Mouse (Mus musculus): ENCODE measurements around the gene Htra2. TPM values are rescaled to one million over a fixed set of nuclear protein-coding genes. Genes with fewer than 3 reads are reported as not detected.

Gene Htra2
- total RNA-seq, 2 experiments from 2014 or later, result 14.1 to 21.5 TPM

- intact Hi-C loops (cut with DNase I), result no loop called here
- no peak for TF ChIP-seq CTCF (IDR thresholded peaks at IDR 0.05)
- no peak for DNase-seq
- Histone ChIP-seq H3K4me3 (no peak overlapping the region), H3K27ac (no peak overlapping the region)
Observed at GRCm38 (mm10) chr6:83008659-83009058, 46.4 kb downstream of the Htra2 start.

GRCm38 (mm10) chr6:83006114-83006513, 49.0 kb downstream of the Htra2 start:
- Histone ChIP-seq H3K27ac (peak overlapping the region; percentile 48), H3K4me3 (no peak overlapping the region)
- intact Hi-C loops (cut with DNase I), result no loop called here
- DNase-seq, result no peak
- no peak for TF ChIP-seq CTCF (IDR thresholded peaks at IDR 0.05)

GRCm38 (mm10) chr6:83005444-83006011, 49.5 kb downstream of the Htra2 start:
- intact Hi-C loops (cut with DNase I), result no loop called here
- peak overlapping the region; percentile 48 for H3K27ac ChIP-seq

GRCm38 (mm10) chr6:83004872-83005271, 50.2 kb downstream of the Htra2 start:
- Histone ChIP-seq H3K27ac (peak overlapping the region; percentile 48), H3K4me3 (no peak overlapping the region; the same call in 1 of the 2 replicates)
- no peak for DNase-seq
- intact Hi-C loops (cut with DNase I), result no loop called here
- TF ChIP-seq CTCF (IDR thresholded peaks at IDR 0.05), result no peak

More at GRCm38 (mm10) chr6:83005444-83006011, 49.5 kb downstream of the Htra2 start:
- no peak for TF ChIP-seq CTCF (IDR thresholded peaks at IDR 0.05)
- no peak for DNase-seq
- H3K4me3 ChIP-seq, result no peak overlapping the region

- intact Hi-C loops (cut with DNase I), result no loop called here
- TF ChIP-seq CTCF (IDR thresholded peaks at IDR 0.05), result no peak
- no peak for DNase-seq
- Histone ChIP-seq H3K27ac (peak overlapping the region; percentile 48), H3K4me3 (no peak overlapping the region; the same call in 1 of the 2 replicates)
Observed at GRCm38 (mm10) chr6:83004309-83004708, 50.8 kb downstream of the Htra2 start.

GRCm38 (mm10) chr6:83003850-83004249, 51.2 kb downstream of the Htra2 start:
- Histone ChIP-seq H3K4me3 (no peak overlapping the region), H3K27ac (0 out of 2 replicates have a peak overlapping the region, but pooled peaks have one; percentile 48)
- no peak for DNase-seq
- no peak for TF ChIP-seq CTCF (IDR thresholded peaks at IDR 0.05)
- intact Hi-C loops (cut with DNase I), result no loop called here

GRCm38 (mm10) chr6:83003082-83003481, 52.0 kb downstream of the Htra2 start:
- H3K4me3 ChIP-seq, result no peak overlapping the region
- DNase-seq, result no peak
- no peak overlapping the region for H3K27ac ChIP-seq
- intact Hi-C loops (cut with DNase I), result no loop called here
- no peak for TF ChIP-seq CTCF (IDR thresholded peaks at IDR 0.05)

Small RNAs within 50 kb of the gene (microRNA-seq; reads per million reads assigned to microRNA genes)
- gene Mir3470a (not detected), gene Mir7040 (not detected)

Other genes with a start within 250 kb of the Htra2 start
- gene Sema4f, start 115.5 kb downstream of the Htra2 start, total RNA-seq (2021), result under 1 TPM in 1 of 2 experiments, not detected in 1; 0.05 TPM
- under 1 TPM in 1 of 2 experiments, not detected in 1; 0.45 TPM for gene M1ap, start 108.4 kb downstream of the Htra2 start, total RNA-seq (2021)
- 1 to 10 TPM; 1.3 to 4.1 TPM for gene Dok1, start 21.8 kb downstream of the Htra2 start, total RNA-seq (2021)
- 1 to 10 TPM; 2.1 to 3.5 TPM for gene Loxl3, start 21.1 kb downstream of the Htra2 start, total RNA-seq (2021)
- gene Aup1, start 752 bp downstream of the Htra2 start, total RNA-seq (2021), result 100 to 1,000 TPM in 1 of 2 experiments, 10 to 100 TPM in 1; 94.5 to 101 TPM
- gene Dqx1, start 2.6 kb upstream of the Htra2 start, total RNA-seq (2021), result 1 to 10 TPM in 1 of 2 experiments, under 1 TPM in 1; 0.20 to 1.1 TPM
- gene Tlx2, start 15.0 kb upstream of the Htra2 start, total RNA-seq (2021), result not detected
- 1 to 10 TPM; 8.2 to 8.7 TPM for gene Pcgf1, start 22.6 kb upstream of the Htra2 start, total RNA-seq (2021)
- gene Lbx2, start 31.1 kb upstream of the Htra2 start, total RNA-seq (2021), result under 1 TPM in 1 of 2 experiments, not detected in 1; 0.31 TPM
- under 1 TPM; 0.61 to 0.70 TPM for gene Ccdc142, start 46.3 kb upstream of the Htra2 start, total RNA-seq (2021)
- 1 to 10 TPM; 1.0 to 1.2 TPM for gene Gm42688, start 46.3 kb upstream of the Htra2 start, total RNA-seq (2021)
- 100 to 1,000 TPM in 1 of 2 experiments, 10 to 100 TPM in 1; 94.7 to 121 TPM for gene Mrpl53, start 53.8 kb upstream of the Htra2 start, total RNA-seq (2021)
- gene Mogs, start 60.2 kb upstream of the Htra2 start, total RNA-seq (2021), result 1 to 10 TPM; 4.7 to 6.6 TPM
- gene Wbp1, start 66.3 kb upstream of the Htra2 start, total RNA-seq (2021), result 10 to 100 TPM; 43.3 to 45.6 TPM
- gene Ino80b, start 70.2 kb upstream of the Htra2 start, total RNA-seq (2021), result 10 to 100 TPM; 13.7 to 16.3 TPM
- 10 to 100 TPM; 12.2 to 15.3 TPM for gene Rtkn, start 80.2 kb upstream of the Htra2 start, total RNA-seq (2021)
- 1 to 10 TPM in 1 of 2 experiments, under 1 TPM in 1; 0.84 to 1.1 TPM for gene Wdr54, start 101.1 kb upstream of the Htra2 start, total RNA-seq (2021)
- gene 1700003E16Rik, start 101.1 kb upstream of the Htra2 start, total RNA-seq (2021), result under 1 TPM in 1 of 2 experiments, not detected in 1; 0.11 TPM
- gene Dctn1, start 110.6 kb upstream of the Htra2 start, total RNA-seq (2021), result 100 to 1,000 TPM; 129 to 139 TPM
- not detected for gene Slc4a5, start 164.6 kb upstream of the Htra2 start, total RNA-seq (2021)